In genomic region chr11:100524358-100524757, GRCm38 (mm10) we compare ENCODE assay signal across 9 mouse cellular contexts. TPM values are rescaled to one million over a fixed set of nuclear protein-coding genes. Genes with fewer than 3 reads are reported as not detected.
A peak's percentile ranks its signal among the peaks of the same experiment; 100 is the strongest.
DNase-seq lines count a peak whose midpoint lies in the region; ATAC-seq and TF ChIP-seq lines count a peak whose summit lies in the region.
"Had no signal": no experiment of that assay in that cellular context is flagged by ENCODE, and none has a peak within 500 bp of the region (broad histone marks: within the 10 kb centered on the region; RNA-seq: fewer than 3 reads in every experiment).

No protein-coding gene starts in this region.

- no peaks in the 10 kb centered on the region for H3K27me3 ChIP-seq in hindbrain, embryonic 10.5 days (ENCODE audit: insufficient read depth, poor library complexity, severe bottlenecking)
- no peaks in the 10 kb centered on the region for H3K27me3 ChIP-seq in hindbrain, postnatal 0 days (ENCODE audit: insufficient read depth, low read length)
- no peaks in the 10 kb centered on the region for H3K27me3 ChIP-seq in hindbrain, embryonic 13.5 days
- H3K27me3 ChIP-seq: limb, embryonic 12.5 days had no signal

- peaks cover 47% of the 10 kb centered on the region for H3K4me1 ChIP-seq in hindbrain, embryonic 10.5 days (replicated peaks)
- peaks cover 28% of the 10 kb centered on the region for H3K4me1 ChIP-seq in hindbrain, postnatal 0 days (ENCODE audit: insufficient read depth, low read length)
- H3K4me1 ChIP-seq in hindbrain, embryonic 13.5 days (replicated peaks), result peaks cover 54% of the 10 kb centered on the region

- no peak for ATAC-seq in hindbrain, postnatal 0 days
- no peak for ATAC-seq in hindbrain, embryonic 13.5 days (ENCODE audit: low FRiP score)

- no peak overlapping the region for H3K9ac ChIP-seq in hindbrain, postnatal 0 days (replicated peaks; ENCODE audit: low read length)
- 0 out of 2 replicates have a peak overlapping the region, but pooled peaks have one; percentile 94 for H3K9ac ChIP-seq in hindbrain, embryonic 13.5 days
- H3K9ac ChIP-seq: limb, embryonic 12.5 days had no signal

- H3K4me3 ChIP-seq in hindbrain, embryonic 10.5 days, result peak overlapping the region; percentile 86; the same call in 1 of the 2 replicates
- no peak overlapping the region for H3K4me3 ChIP-seq in hindbrain, postnatal 0 days (ENCODE audit: low read length)
- H3K4me3 ChIP-seq in hindbrain, embryonic 13.5 days, result peak overlapping the region; percentile 78
- H3K4me3 ChIP-seq in layer of hippocampus, adult 2 months, result no peak overlapping the region
- H3K4me3 ChIP-seq: limb, embryonic 12.5 days had no signal

- no peak for TF ChIP-seq CTCF in hindbrain, postnatal 0 days (IDR thresholded peaks at IDR 0.05; ENCODE audit: low read depth)
- no peak for TF ChIP-seq CTCF in layer of hippocampus, adult 2 months (conservative IDR thresholded peaks at IDR 0.05)

- no peak for DNase-seq in hindbrain, embryonic 10.5 days (ENCODE audit: low spot score)
- DNase-seq in hindbrain, postnatal 0 days (ENCODE audit: low spot score), result no peak
- DNase-seq in 416B (ENCODE audit: low read depth) (peak; percentile 44), adipocyte (ENCODE audit: low spot score) (peak; percentile 29)
- DNase-seq in layer of hippocampus, adult 2 months (ENCODE audit: low spot score in 2 of 2), result no peak
- DNase-seq in frontal cortex, postnatal 25 days (ENCODE audit: low spot score in 2 of 2), result no peak
- no peak for DNase-seq in spleen, postnatal 4 days (ENCODE audit: low spot score in 2 of 2)

- peaks cover 59% of the 10 kb centered on the region for H3K36me3 ChIP-seq in hindbrain, embryonic 10.5 days
- peaks cover 43% of the 10 kb centered on the region for H3K36me3 ChIP-seq in hindbrain, postnatal 0 days (ENCODE audit: insufficient read depth, low read length)
- peaks cover 44% of the 10 kb centered on the region for H3K36me3 ChIP-seq in hindbrain, embryonic 13.5 days

- H3K27ac ChIP-seq in hindbrain, embryonic 10.5 days, result no peak overlapping the region
- H3K27ac ChIP-seq in hindbrain, postnatal 0 days, result no peak overlapping the region
- H3K27ac ChIP-seq in hindbrain, embryonic 13.5 days, result no peak overlapping the region
- no peak overlapping the region for H3K27ac ChIP-seq in layer of hippocampus, adult 2 months
- H3K27ac ChIP-seq: limb, embryonic 12.5 days had no signal

- H3K4me2 ChIP-seq in hindbrain, postnatal 0 days (ENCODE audit: low read depth, low read length), result no peak overlapping the region
- H3K4me2 ChIP-seq in hindbrain, embryonic 13.5 days, result peak overlapping the region; percentile 90

- WGBS in hindbrain, embryonic 10.5 days, result 85% methylated on average over 5 of the region's 5 CpGs
- 77% methylated on average over 5 of the region's 5 CpGs for WGBS in hindbrain, postnatal 0 days
- 83% methylated on average over 5 of the region's 5 CpGs for WGBS in hindbrain, embryonic 13.5 days

- H3K9me3 ChIP-seq in hindbrain, embryonic 10.5 days, result no peaks in the 10 kb centered on the region
- no peaks in the 10 kb centered on the region for H3K9me3 ChIP-seq in hindbrain, postnatal 0 days (ENCODE audit: low read length)
- no peaks in the 10 kb centered on the region for H3K9me3 ChIP-seq in hindbrain, embryonic 13.5 days
- H3K9me3 ChIP-seq: limb, embryonic 12.5 days had no signal

RNA-seq across cellular contexts. Expression of gene Acly, which starts 3.4 kb away (rescaled TPM):
- polyA plus RNA-seq in hindbrain, embryonic 10.5 days (2016; fragmentation: Nextera tagmentation; extraction: Ambion mirVana), result 356 and 388 TPM in 2 replicates
- 229 and 235 TPM in 2 replicates for total RNA-seq in hindbrain, postnatal 0 days (2014; rRNA removed)
- polyA plus RNA-seq in hindbrain, postnatal 0 days (2015; fragmentation: Nextera tagmentation; extraction: Ambion mirVana), result 130 and 135 TPM in 2 replicates
- 255 and 257 TPM in 2 replicates for polyA plus RNA-seq in hindbrain, embryonic 13.5 days (2015; fragmentation: Nextera tagmentation; extraction: Ambion mirVana)
- 100 to 1,000 TPM; 103 to 117 TPM for total RNA-seq in layer of hippocampus, adult 2 months (2021)

RNA-seq across cellular contexts. Expression of gene Ttc25, which starts 21.0 kb away (rescaled TPM):
- 3.2 and 3.3 TPM in 2 replicates for polyA plus RNA-seq in hindbrain, embryonic 10.5 days (2016; fragmentation: Nextera tagmentation; extraction: Ambion mirVana)
- 1.5 and 2.4 TPM in 2 replicates for total RNA-seq in hindbrain, postnatal 0 days (2014; rRNA removed)
- polyA plus RNA-seq in hindbrain, postnatal 0 days (2015; fragmentation: Nextera tagmentation; extraction: Ambion mirVana), result 1.8 and 2.0 TPM in 2 replicates
- polyA plus RNA-seq in hindbrain, embryonic 13.5 days (2015; fragmentation: Nextera tagmentation; extraction: Ambion mirVana), result 2.0 and 2.8 TPM in 2 replicates
- 1 to 10 TPM; 1.3 to 1.7 TPM for total RNA-seq in layer of hippocampus, adult 2 months (2021)

RNA-seq across cellular contexts. Expression of gene Cnp, which starts 50.3 kb away (rescaled TPM):
- polyA plus RNA-seq in hindbrain, embryonic 10.5 days (2016; fragmentation: Nextera tagmentation; extraction: Ambion mirVana), result 22.7 and 27.3 TPM in 2 replicates
- 95.3 and 125 TPM in 2 replicates for total RNA-seq in hindbrain, postnatal 0 days (2014; rRNA removed)
- polyA plus RNA-seq in hindbrain, postnatal 0 days (2015; fragmentation: Nextera tagmentation; extraction: Ambion mirVana), result 121 and 146 TPM in 2 replicates
- polyA plus RNA-seq in hindbrain, embryonic 13.5 days (2015; fragmentation: Nextera tagmentation; extraction: Ambion mirVana), result 34.5 and 37.0 TPM in 2 replicates
- total RNA-seq in layer of hippocampus, adult 2 months (2021), result 100 to 1,000 TPM; 168 to 183 TPM

RNA-seq across cellular contexts. Expression of gene Klhl11, which starts 51.8 kb away (rescaled TPM):
- polyA plus RNA-seq in hindbrain, embryonic 10.5 days (2016; fragmentation: Nextera tagmentation; extraction: Ambion mirVana), result 6.1 and 6.9 TPM in 2 replicates
- total RNA-seq in hindbrain, postnatal 0 days (2014; rRNA removed), result 50.3 and 56.5 TPM in 2 replicates
- polyA plus RNA-seq in hindbrain, postnatal 0 days (2015; fragmentation: Nextera tagmentation; extraction: Ambion mirVana), result 10.4 and 10.7 TPM in 2 replicates
- 11.0 and 12.2 TPM in 2 replicates for polyA plus RNA-seq in hindbrain, embryonic 13.5 days (2015; fragmentation: Nextera tagmentation; extraction: Ambion mirVana)
- total RNA-seq in layer of hippocampus, adult 2 months (2021), result 100 to 1,000 TPM; 119 to 121 TPM

Comparison
In these comparisons a context has a peak if more than half of its experiments do, and no peak if none do; other contexts are left out.
1. H3K4me3 ChIP-seq: peak in hindbrain, embryonic 10.5 days (single experiment) and hindbrain, embryonic 13.5 days (single experiment); none in hindbrain, postnatal 0 days (single experiment) and layer of hippocampus, adult 2 months (single experiment).
2. DNase-seq: peak in 416B (single experiment) and adipocyte (single experiment); none in hindbrain, embryonic 10.5 days (single experiment), hindbrain, postnatal 0 days (single experiment), layer of hippocampus, adult 2 months (0 of 2), frontal cortex, postnatal 25 days (0 of 2) and spleen, postnatal 4 days (0 of 2).